Mouse (Mus musculus): ENCODE results near the gene Xrcc4. TPM values are rescaled to one million over a fixed set of nuclear protein-coding genes. Genes with fewer than 3 reads are reported as not detected.

Xrcc4 gene
- 23.2 TPM for polyA plus RNA-seq (2017; shearing (Covaris generic))

GRCm38 (mm10) chr13:90088962-90089824 is at the start of gene Xrcc4, which contains the start of gene Tmem167:
Gene Xrcc4, minus strand, starts transcription at chr13:90089608.
Gene Tmem167, plus strand, starts transcription at chr13:90089123.

GRCm38 (mm10) chr13:89741766-89742685 is 347.4 kb downstream of the Xrcc4 start, which contains the start of gene Vcan:
Gene Vcan, minus strand, starts transcription at chr13:89742509.

Other genes starting within 250 kb of the Xrcc4 start
- gene Tmem167, start 485 bp downstream of the Xrcc4 start, polyA plus RNA-seq (2017; shearing (Covaris generic)) = 27.4 TPM

Data from effector memory CD4-positive, alpha-beta T cell, adult 7 months (primary cell).